Mouse (Mus musculus) heart, postnatal 25 days (tissue): ENCODE data around the gene Coro2b. TPM values are rescaled to one million over a fixed set of nuclear protein-coding genes. Genes with fewer than 3 reads are reported as not detected.
A peak's percentile ranks its signal among the peaks of the same experiment; 100 is the strongest.

Experiments
- DNase-seq: peaks from one replicate; pipeline ENCODE4 v3.0.0; 2022; ENCODE audit warnings: low spot score
- intact Hi-C: fragments of 180-260 bp; cut with DNase I; formaldehyde crosslinking; loops from one replicate; pipeline ENCODE4 v1.15.1; 2025
- total RNA-seq, 2 experiments: library from RNA; stranded (reverse); gene quantifications; 2 replicates each; pipeline ENCODE4 v1.2.3; 2021

Gene Coro2b
- total RNA-seq, 2 experiments from 2014 or later, result 9.5 to 15.1 TPM

GRCm38 (mm10) chr9:62541182-62541581, 4.3 kb upstream of the Coro2b start:
- intact Hi-C loops, result no loop called here
- no peak for DNase-seq

DNA sequence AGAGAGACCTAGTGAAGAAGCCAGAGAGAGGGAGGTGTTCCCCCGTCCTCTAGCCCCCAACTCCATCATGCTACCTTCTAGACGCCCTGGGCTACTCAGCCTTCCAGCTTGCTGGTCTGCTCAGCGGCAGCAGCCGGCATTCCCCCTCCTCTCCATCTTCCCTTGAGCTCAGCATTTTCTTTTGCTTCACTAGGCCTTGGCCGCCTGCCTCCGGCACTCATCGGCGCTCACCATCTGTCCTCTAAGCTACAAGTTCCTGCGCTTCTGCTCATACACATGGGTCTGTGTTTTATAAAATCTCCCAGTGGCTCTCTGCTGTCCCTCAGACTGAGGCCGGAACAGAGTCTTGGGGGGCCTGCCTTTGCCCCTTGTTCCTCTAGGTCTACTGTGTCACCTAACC, 3.9 kb upstream of the Coro2b start:
- DNase-seq, result no peak
- intact Hi-C loops, result no loop called here

DNA sequence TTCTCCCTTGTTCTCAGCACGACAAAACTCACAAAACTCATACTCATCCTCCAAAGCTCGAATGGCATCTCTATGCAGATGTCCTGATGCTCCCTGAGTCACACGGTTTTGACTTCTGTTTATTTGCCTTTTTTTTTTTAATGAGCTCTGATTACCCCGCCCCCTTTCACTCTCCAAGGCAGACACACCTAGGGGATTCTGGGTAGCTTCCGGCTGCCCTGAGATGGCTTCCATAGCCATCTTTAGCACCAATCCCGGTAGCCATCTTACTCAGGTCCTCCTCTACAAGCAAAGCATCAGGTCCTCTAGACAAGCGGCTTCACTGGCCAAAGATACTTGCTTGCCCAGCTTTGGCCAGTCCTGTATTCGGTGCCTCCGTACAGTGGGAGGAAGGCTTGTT, 3.3 kb upstream of the Coro2b start:
- intact Hi-C loops, result no loop called here
- DNase-seq, result no peak

- intact Hi-C loops, result no loop called here
- DNase-seq, result no peak
Measured at GRCm38 (mm10) chr9:62539251-62539711, 2.4 kb upstream of the Coro2b start.

GRCm38 (mm10) chr9:62537941-62538340, 1.1 kb upstream of the Coro2b start:
- intact Hi-C loops, result loop anchor here (2.0 kb wide), 1 partner anchor 15 kb away; no protein-coding TSS in a partner anchor
- no peak for DNase-seq

DNA sequence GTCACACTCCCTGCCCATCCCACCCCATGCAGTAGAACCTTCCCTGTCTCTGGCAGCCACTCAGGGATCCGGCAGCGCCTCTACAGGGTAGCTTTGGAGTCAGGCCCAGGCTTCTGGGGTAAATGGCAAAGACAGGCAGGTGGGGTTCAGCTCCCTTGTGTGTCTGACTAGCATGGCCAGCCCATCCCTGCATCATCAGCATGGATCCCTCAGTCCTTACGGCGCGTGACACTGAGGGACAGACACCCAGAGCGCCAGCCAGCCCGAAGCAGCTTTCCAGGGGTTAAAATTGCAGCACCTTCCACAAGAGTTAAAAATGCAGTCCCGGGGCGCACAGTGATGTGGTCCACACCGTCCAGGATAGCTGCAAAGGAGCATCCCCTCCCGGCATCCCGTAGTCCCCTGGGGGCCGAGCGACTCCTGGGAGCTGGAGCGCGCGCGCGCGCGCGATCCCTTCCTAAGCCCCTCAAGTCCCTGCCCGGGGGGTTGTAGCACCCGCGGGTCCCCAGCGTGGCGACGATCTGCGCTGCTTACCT, 657 bp downstream of the Coro2b start:
- DNase-seq, result no peak
- intact Hi-C loops, result loop anchor here (2.0 kb wide), 1 partner anchor 13 kb away; no protein-coding TSS in a partner anchor

DNA sequence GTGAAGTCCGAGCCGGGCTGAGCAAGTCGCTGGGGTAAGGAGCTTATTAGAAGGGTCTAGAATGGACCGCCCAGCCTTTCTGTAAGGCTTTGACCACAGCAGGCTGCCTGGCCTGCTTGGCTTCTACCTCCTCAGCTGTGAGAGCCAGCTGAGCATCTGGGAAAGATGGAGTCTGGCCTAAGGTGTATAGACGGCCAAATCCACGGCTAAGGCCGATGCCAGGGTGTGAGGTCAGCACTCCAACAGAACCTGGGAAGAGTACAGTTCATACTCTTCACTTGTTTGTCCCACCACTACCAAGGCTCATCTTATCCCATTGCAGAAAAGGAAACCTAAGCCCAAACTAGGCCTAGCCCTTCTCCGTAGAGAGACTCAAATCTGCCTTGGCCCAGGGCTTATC, 1.3 kb downstream of the Coro2b start:
- intact Hi-C loops, result no loop called here
- DNase-seq, result no peak

DNA sequence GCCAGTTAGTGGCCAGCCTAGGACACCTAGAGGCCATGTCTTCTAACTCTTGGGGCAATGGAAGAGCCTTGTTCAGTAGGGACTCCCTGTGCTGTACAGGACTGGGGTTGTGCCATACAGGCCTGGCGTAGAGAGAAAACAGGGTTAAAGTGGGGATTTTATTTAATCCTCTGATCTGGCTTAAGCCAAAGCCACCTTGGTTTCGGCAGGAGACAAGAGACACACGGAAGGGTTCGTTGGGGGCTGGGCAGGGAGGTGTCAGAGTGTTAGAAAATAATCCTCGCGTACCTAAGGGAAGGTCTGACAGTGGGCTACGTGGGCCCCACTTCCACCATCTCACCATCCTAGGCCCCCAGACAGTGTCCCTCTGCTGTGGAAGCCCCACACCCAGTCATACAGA, 2.2 kb downstream of the Coro2b start:
- intact Hi-C loops, result no loop called here
- no peak for DNase-seq

- intact Hi-C loops, result no loop called here
- DNase-seq, result no peak
Measured at GRCm38 (mm10) chr9:62534158-62534557, 2.7 kb downstream of the Coro2b start.

DNA sequence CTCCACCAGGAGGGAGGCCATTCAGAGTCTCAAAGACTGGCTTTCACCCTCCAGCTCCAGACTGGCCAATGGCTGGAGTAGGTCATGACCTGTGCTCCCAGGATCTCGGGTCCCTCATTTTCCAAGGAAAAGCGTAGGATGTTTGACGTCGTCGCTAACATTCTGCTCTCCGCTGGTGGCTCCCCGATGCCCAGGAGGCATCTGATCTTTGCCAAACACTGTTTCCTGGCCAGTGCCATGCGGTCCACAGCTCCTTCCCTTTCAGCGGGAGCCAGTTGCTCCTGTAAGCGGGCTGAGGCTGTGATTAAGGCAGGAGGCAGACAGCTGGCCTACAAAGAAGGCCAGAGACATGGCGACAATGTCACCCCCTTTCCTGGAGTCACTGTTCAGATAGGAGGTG, 4.0 kb downstream of the Coro2b start:
- intact Hi-C loops, result no loop called here
- no peak for DNase-seq

- DNase-seq, result no peak
- intact Hi-C loops, result no loop called here
Measured at GRCm38 (mm10) chr9:62531459-62532275, 5.2 kb downstream of the Coro2b start.

- no peak for DNase-seq
- intact Hi-C loops, result no loop called here
Measured at GRCm38 (mm10) chr9:62528527-62528926, 8.3 kb downstream of the Coro2b start.

DNA sequence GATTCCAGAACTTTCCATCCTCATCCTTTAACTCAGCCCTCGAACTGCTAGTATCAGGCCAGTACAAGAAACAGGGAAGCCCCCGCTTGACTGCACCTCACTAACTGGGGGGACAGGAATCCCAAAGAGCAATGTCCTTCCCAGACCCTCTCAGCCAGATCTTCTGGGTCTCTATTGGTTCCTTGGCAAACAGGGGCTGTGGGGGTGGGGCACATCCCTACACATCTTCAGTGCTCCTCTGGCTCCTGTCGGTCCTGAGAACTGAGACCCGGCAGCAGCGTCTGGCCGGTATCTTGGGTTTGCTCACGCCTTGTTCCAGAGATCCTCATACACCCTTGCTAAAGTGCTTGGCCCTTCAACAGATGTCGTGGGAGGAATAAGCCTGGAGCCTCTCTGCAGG, 10.0 kb downstream of the Coro2b start:
- no peak for DNase-seq
- intact Hi-C loops, result no loop called here

DNA sequence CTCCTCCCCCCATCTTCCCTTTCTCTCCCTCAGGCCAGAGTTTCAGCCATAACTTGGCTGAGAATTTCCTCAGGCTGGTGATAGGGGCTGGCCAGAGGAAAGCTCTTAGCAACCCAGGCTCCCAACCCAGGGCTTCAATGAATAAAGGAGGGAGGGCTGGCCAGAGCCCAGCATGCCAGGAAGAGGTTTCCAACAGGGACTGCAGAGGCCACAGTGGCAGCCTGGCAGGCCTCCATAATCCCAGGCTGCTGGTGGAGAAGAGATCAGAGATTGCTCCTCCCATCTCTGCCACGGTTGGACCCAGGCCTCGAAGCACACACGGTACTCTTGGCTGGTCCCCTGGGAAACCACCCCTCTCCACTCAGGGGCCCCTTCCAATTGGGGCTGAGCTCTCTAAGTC, 10.4 kb downstream of the Coro2b start:
- intact Hi-C loops, result no loop called here
- DNase-seq, result no peak

DNA sequence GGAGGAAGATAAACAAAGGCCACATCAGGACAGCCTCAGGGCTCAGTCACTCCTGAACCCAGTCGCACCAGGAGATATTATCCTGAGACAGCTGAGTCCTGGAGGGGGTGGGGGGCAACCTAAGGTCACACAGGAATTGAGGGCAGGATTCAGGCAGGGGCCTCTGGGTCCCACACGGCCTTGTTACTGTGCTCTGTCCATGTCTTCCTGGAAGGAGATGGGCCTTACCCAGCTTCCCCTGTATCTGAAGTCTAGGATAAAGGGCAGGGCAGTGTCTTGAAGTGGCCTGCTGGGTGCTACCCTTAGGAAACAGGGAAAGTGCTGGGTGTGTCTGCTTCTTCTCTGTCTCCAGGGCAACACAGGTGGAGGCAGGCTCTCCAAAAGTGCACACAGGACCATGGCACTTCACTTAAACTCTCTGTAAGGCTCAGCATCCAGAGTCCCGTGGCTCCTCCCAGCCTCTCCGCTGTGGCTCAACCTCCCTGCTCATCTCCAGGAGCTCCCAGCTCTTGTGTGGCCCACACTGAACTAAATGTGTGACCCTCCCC, 12.0 kb downstream of the Coro2b start:
- DNase-seq, result no peak

DNA sequence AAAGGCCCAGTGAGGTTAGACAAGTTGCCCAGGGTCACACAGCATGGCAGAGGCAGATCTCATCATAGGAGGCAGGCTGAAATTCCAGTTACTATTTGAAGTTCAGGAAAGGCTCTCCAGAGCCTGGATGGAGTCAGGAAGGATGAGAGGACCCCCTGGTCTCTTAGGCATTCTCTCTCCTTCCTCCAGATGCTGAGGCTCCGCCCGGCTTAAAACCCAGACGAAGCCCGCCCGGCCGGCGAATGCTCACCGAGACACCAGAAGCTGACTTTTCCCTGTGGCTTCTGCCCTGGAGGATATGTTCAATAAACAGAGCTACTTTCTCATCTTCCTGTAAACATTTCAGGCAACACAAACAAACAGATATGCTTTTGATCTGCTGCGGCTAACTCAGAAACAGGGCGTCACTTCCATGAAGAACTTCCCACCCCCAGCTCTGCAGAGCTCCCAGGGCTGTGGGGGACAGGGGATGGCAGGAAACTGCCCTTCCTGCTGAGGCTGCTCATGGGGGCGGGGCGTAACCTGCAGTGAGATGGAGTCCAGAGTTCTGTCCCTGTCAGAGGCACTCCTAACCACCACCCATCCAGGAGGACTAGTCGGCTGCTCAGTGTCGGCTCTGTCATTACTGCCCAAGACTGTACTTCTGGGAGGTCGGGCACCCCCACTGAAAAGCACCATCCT, 13.9 kb downstream of the Coro2b start:
- DNase-seq, result peak; percentile 51
- intact Hi-C loops, result loop anchor here (2.0 kb wide), 1 partner anchor 14 kb away; the partner anchor contains the start of gene Coro2b

More for the DNA sequence above, 12.0 kb downstream of the Coro2b start:
- intact Hi-C loops, result no loop called here

DNA sequence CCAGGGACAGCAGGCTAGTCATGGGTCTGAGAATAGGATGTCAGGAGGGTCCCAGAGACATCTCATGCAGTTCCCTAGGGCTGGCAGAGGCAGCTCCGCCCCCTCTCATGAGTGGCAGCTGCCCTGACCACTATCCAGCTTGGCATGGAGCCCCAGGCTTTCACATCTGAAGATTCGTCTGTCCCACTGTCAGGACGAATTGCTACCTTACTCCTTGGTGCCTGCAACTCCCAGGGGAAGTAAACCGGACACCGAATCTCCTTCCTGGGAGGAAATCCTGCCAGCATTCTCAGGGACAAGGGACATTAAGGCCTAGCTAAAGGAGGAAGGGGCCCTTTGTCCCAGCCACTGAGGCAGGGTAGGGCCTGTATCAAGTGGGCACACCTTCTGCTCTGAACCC, 14.6 kb downstream of the Coro2b start:
- intact Hi-C loops, result loop anchor here (2.0 kb wide), 1 partner anchor 15 kb away; the partner anchor contains the start of gene Coro2b
- peak; percentile 47 for DNase-seq

GRCm38 (mm10) chr9:62521541-62521940, 15.3 kb downstream of the Coro2b start:
- intact Hi-C loops, result no loop called here
- DNase-seq, result no peak

DNA sequence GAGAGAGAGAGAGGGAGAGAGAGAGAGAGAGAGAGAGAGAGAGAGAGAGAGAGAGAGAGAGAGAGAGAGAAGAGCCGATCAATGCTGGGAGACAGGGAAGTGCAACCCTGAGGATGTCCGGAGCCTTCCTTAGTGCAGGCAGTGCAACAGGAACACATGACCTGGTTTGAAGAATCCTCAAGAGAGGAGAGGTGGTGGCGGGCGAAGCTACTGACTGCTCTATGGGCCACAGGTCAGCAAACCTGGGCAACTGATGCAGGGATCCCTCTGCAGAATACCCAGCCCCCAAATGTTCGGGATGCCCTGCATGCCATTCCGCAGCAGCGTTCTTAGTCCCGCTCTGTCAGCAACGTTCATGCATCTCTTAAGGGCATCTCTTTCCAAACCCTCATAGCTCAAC, 15.9 kb downstream of the Coro2b start:
- DNase-seq, result no peak
- intact Hi-C loops, result no loop called here

DNA sequence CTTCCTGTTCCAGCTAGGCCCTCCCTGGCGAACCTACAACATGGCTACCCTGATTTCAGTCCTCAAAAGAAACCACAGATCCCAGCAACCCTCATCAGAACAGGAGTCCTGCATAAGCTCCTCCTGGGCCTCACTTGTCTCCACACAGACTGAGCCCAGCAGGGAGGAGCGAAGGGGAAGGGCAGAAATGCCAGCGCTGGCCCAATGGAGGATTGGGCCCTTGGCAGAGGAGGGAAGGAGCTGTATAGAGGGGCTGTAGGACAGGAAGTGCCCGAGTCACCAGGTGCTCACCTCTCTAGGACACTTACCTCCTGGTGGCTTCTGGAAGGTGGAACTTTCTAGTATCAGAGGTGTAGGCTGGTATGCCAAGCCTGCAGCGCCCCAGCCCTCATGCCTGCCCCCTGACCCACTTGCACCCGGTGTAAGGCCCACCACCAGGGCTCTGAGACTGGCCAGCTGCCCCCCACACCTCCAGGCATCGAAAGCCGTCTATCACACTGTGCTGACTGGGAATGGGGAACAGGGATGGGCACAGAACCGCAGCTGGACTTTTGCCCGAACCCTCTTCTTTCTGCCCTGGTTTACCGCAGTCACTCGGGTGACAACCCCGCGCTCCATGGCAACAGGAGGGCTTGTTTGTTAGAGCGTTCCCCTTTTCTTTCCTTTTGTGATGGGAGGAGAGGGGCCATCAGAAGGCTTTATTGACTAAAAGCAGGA, 16.9 kb downstream of the Coro2b start:
- no peak for DNase-seq
- intact Hi-C loops, result no loop called here
